Mouse (Mus musculus) embryonic facial prominence, embryonic 14.5 days (tissue): ENCODE results near the gene Heg1. TPM values are rescaled to one million over a fixed set of nuclear protein-coding genes. Genes with fewer than 3 reads are reported as not detected.

ENCODE experiments used
- ATAC-seq: fragments of 200-750 bp; cut with Nextera tagmentation; 2 replicates; pipeline ENCODE4 v1.8.0; 2017; ENCODE audit warnings: low read depth, moderate number of reproducible peaks, moderate TSS enrichment
- DNase-seq: peaks from one replicate; pipeline ENCODE4 v3.0.0-alpha.2; 2015; ENCODE audit warnings: low spot score
- H3K27ac ChIP-seq: fragments of 300-500 bp; sonication (generic); replicated peaks from 2 replicates; pipeline ENCODE4 v1.5.1; 2014; ENCODE audit warnings: low read depth, mild to moderate bottlenecking, low read length, moderate library complexity
- H3K27me3 ChIP-seq: fragments of 300-500 bp; sonication (generic); replicated peaks from 2 replicates; pipeline ENCODE4 v1.6.1; 2014; ENCODE audit warnings: low read length; ENCODE audit not compliant: control insufficient read depth, insufficient read depth
- H3K36me3 ChIP-seq: fragments of 300-500 bp; sonication (generic); 2 replicates; pipeline ENCODE4 v1.6.1; 2014; ENCODE audit warnings: low read length, mixed read lengths; ENCODE audit not compliant: control insufficient read depth, insufficient read depth
- H3K4me1 ChIP-seq: fragments of 300-500 bp; sonication (generic); 2 replicates; pipeline ENCODE4 v1.6.1; 2014; ENCODE audit warnings: antibody characterized with exemption, low read length; ENCODE audit not compliant: control insufficient read depth, insufficient read depth
- H3K4me2 ChIP-seq: fragments of 300-500 bp; sonication (generic); 2 replicates; pipeline ENCODE4 v1.6.1; 2014; ENCODE audit warnings: low read depth, mild to moderate bottlenecking, low read length, moderate library complexity, mixed read lengths
- H3K4me3 ChIP-seq: fragments of 300-500 bp; sonication (generic); 2 replicates; pipeline ENCODE4 v1.5.1; 2014; ENCODE audit warnings: low read depth, mild to moderate bottlenecking, low read length
- H3K9ac ChIP-seq: fragments of 300-500 bp; sonication (generic); 2 replicates; pipeline ENCODE4 v1.6.1; 2014; ENCODE audit warnings: low read depth, mild to moderate bottlenecking, low read length, moderate library complexity, mixed read lengths
- H3K9me3 ChIP-seq: fragments of 300-500 bp; sonication (generic); 2 replicates; pipeline ENCODE4 v1.6.1; 2016; ENCODE audit warnings: low read length; ENCODE audit not compliant: control insufficient read depth
- WGBS: fragments of 180-500 bp; shearing (Covaris S2); extraction: QIAGEN DNeasy Blood & Tissue Kit; methylation state at CpG from one replicate; pipeline ENCODE4 v1.1.7; 2014; 5-methylcytosine and 5-hydroxymethylcytosine counted together
- polyA plus RNA-seq: library from polyadenylated mRNA; unstranded; fragments of >200 nt; fragmentation: Nextera tagmentation; extraction: Ambion mirVana; gene quantifications from 2 replicates; pipeline ENCODE4 v1.2.1, GENCODE M21; 2014

Heg1 gene
- polyA plus RNA-seq, 1 experiment from 2014 or later, result 24.6 TPM

DNA sequence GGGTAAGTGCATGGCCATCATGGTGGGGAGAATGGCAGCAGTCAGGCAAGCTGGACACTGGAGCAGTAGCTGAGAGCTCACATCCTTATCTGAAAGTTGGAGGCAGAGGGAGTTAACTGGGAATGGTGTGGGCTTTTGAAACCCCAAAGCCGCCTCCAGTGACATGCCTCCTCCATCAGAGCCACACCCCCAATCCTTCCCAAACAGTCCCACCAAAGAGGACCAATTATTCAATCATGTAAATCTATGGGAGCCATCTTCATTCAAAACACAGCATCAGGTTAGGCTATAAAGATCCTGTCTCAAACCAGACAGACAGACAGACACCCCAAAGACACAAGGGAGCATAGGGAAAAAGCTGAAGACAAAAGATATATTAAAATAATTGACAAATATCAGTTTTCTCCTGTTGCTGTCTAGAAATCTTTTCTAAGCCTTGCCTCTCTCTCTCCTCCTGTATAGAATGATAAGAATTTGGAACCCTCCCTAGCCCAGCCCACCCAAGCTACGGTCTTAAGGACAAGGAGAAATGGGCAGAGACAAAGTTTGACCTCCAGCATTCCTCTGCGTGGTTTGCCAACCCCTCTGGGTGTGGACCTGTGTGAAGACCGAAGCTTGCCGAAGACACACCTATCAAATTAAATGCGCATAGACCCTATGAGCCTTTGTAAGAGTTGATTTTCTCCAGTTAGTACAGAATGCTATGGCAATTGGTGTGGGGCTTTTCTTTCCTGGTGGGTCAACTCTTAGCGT lies 134.4 kb downstream of the Heg1 start:
- Histone ChIP-seq H3K4me2 (no peak overlapping the region), H3K4me3 (no peak overlapping the region), H3K27me3 (no peaks in the 10 kb centered on the region; the same call in 1 of the 2 replicates), H3K36me3 (no peaks in the 10 kb centered on the region), H3K9ac (no peak overlapping the region), H3K4me1 (no peaks in the 10 kb centered on the region), H3K27ac (no peak overlapping the region), H3K9me3 (no peaks in the 10 kb centered on the region)
- ATAC-seq (no peak), DNase-seq (no peak)
- WGBS, result 81% methylated on average over 7 of the region's 7 CpGs

DNA sequence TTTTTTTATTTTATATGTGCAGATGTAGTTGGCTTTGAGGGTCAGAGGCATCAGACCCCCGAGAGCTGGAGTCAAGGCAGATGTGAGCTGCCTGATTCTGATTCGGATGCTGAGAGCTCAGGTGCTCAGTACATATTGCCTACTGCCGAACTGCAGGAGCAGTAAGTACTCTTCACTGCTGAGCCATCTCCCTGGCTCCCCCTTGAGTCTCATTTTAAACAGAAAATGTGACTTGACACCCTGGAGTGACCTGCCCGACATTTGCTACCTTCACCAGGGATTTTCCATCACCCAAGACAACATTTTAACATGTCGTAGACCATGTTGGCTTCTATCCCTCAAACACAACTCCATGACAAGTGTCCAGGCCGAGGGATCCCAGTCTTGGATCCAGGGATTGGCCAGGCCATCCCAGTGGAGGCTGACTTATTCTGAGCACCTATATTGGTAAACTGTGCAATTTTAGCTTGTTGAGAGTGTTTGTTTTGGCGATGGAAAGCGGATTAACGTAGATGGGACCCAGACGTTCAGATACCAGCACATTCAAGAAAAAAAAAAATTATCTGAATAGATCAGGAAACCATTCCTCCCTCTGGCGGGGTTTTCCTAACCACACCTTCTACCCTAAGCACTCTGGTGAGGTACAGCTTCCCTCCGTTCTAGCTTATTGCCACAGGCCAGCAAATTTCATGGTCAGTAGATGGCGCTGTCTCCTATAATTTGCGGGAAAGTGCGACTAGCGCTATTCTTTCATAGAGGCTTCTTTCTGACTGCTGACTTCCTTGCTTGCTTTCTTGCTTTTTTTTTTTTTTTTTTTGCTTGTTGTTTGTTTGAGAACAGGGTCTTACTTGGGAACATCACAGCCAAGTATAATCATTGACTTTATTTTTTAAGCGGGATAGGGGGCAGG lies 136.4 kb downstream of the Heg1 start:
- ATAC-seq (peak; percentile 80), DNase-seq (peak; percentile 91)
- Histone ChIP-seq H3K36me3 (no peaks in the 10 kb centered on the region), H3K9ac (no peak overlapping the region), H3K27me3 (no peaks in the 10 kb centered on the region; the same call in 1 of the 2 replicates), H3K9me3 (no peaks in the 10 kb centered on the region), H3K4me1 (no peaks in the 10 kb centered on the region), H3K4me2 (no peak overlapping the region), H3K27ac (no peak overlapping the region), H3K4me3 (no peak overlapping the region)
- 20% methylated on average over 17 of the region's 17 CpGs for WGBS

Other genes starting within 250 kb of the Heg1 start
- 0.68 and 1.0 TPM in 2 replicates for gene Slc12a8, start 167.0 kb upstream of the Heg1 start, polyA plus RNA-seq
- 0.13 TPM in 1 of 2 replicates, not detected in the other for gene Muc13, start 109.7 kb downstream of the Heg1 start, polyA plus RNA-seq
- 116 and 121 TPM in 2 replicates for gene Itgb5, start 145.3 kb downstream of the Heg1 start, polyA plus RNA-seq